In the genomic region with DNA sequence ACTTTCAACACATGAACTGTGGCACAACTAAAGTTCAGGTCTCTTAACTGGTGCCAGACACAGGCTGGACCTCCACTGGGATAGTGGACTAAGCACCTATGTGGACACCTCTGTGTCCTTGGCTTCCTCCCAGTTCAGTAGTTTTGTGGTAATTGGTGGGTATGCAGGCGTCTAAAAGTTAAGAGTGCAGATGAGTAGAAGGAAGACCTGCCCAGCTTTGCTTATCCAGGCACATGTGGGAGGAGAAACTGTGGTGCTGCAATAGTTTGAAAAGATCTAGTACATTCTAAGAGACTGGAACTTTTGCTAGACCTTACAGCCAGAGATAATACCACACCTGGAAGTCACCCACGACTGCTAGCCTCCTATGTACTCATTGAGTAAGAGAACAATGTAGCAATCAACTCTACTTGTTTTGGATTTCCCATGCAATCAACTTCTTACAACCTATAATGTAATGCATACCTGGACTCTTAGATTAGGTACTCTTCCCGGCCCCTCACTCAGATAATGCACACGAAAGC, we compare ENCODE assay signal across 24 mouse cellular contexts. TPM values are rescaled to one million over a fixed set of nuclear protein-coding genes. Genes with fewer than 3 reads are reported as not detected.
"Had no signal": no experiment of that assay in that cellular context is flagged by ENCODE, and none has a peak within 500 bp of the region (broad histone marks: within the 10 kb centered on the region; RNA-seq: fewer than 3 reads in every experiment).

No protein-coding gene starts in this region.

- DNase-seq: kidney, postnatal 4 days; left cerebral cortex, postnatal 4 days; liver, postnatal 0 days; lung, embryonic 14.5 days had no signal

- H3K27ac ChIP-seq: liver, embryonic 14.5 days; macrophage; midbrain, embryonic 13.5 days had no signal

- ATAC-seq: liver, postnatal 0 days; lung, postnatal 0 days had no signal

- H3K27me3 ChIP-seq: limb, embryonic 12.5 days; limb, embryonic 15.5 days; midbrain, embryonic 13.5 days had no signal

- H3K9ac ChIP-seq: liver, embryonic 14.5 days; liver, postnatal 0 days had no signal

- H3K9me3 ChIP-seq: limb, embryonic 12.5 days; limb, embryonic 15.5 days; midbrain, embryonic 13.5 days had no signal

RNA-seq across cellular contexts. Expression of a gene that starts 25.0 kb away (rescaled TPM):
- total RNA-seq: layer of hippocampus, adult 18-20 months; layer of hippocampus, postnatal 14 days; left cerebral cortex, adult 8-10 months; left cerebral cortex, postnatal 14 days; left cerebral cortex, postnatal 4 days; megakaryocyte, adult 5-6 weeks; midbrain, postnatal 0 days had no signal
- polyA plus RNA-seq: kidney, embryonic 16.5 days; limb, embryonic 12.5 days; limb, embryonic 15.5 days; liver, embryonic 11.5 days; liver, embryonic 14.5 days; liver, postnatal 0 days; lung, embryonic 14.5 days; lung, postnatal 0 days; macrophage; midbrain, embryonic 13.5 days; midbrain, postnatal 0 days; neural tube, embryonic 11.5 days; neural tube, embryonic 14.5 days; small intestine, adult 2 months; spleen, adult 2 months; stomach, embryonic 16.5 days; testis, adult 2 months had no signal
